Mouse (Mus musculus) urinary bladder, adult 18-20 months (tissue): ENCODE results near the gene Rhox4g.
"Not testable (repeated sequence)": the region's sequence is repeated elsewhere in the genome, so short reads cannot be mapped to it uniquely, and the experiment has no call there.

Experiments
- DNase-seq, 2 experiments: peaks; one replicate each; pipeline ENCODE4 v3.0.0; 2022; ENCODE audit warnings: low spot score in 2 of 2, mixed read lengths in 2 of 2

Gene Rhox4g

DNA sequence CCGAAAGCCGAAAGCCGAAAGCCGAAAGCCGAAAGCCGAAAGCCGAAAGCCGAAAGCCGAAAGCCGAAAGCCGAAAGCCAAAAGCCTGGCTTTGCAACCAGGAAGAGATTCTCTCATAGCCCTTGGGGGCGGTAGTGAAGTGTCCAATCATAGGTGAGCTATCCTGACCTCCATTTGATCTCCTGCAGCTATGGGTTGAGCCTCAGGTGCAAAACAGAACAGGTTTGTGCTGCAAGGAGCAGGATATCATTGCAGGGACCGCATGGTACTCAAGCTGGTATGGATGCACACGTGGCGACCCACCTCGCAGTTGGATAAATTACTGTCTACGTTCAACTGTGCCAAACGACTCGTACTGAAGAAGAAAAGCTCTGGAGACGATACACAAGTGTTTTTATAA, at the start of gene Rhox4g:
Rhox4g (minus strand) TSS at position 101 of the 400 bp plus-strand sequence.
- DNase-seq: not testable (repeated sequence)

DNA sequence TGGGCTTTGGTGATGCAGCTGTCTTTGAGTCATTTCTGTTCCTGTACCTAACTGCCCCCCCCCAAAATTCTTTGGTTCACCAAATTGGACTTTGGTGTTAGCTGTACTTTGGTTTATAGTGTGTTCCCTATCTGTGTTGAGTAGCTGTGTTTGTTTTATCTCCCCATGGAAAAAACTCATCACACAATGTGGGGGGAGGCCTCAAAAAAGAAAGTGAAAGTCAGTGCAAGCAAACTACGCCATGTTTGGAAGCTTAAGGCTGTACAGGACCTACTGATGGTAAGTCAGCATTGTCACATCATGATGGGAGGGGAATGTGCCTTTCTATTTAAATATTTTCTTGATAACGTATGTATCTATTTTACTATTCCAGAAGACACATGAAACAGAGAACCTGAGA, 41.1 kb upstream of the Rhox4g start:
- DNase-seq: no peak

DNA sequence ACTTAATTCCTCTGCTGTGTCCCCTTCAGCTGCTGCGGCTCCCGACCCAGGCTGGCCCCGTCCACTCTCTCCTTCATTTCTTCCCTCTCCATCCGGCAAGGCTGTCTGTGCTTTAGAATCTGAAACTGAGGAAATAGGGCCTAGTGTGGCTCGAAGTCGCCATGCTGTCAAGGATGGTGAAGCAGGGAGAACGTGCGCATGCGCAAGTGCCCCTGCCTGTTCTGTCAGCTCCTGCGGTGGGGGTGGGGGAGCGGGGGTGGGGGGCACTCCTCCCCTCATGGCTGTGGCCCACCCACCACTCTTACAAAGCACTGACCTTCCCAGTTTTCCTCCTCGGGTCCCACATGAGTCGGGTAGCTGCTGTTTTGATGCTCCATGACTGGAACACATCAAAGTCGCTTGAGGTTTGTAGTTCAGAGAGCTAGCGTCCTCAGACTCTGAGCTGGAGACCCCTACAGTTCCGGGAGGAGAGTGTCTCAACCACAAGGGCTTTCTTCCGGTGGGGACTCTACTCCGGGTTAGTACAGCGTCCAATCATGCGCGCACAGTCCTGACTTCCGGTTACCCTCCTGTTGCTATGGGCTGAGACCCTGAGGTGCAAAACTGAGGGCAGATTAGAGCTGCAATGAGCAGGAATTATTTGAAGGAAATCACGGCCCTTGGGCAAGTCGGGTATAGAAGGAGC, 32.0 kb upstream of the Rhox4g start:
- no peak for DNase-seq

DNA sequence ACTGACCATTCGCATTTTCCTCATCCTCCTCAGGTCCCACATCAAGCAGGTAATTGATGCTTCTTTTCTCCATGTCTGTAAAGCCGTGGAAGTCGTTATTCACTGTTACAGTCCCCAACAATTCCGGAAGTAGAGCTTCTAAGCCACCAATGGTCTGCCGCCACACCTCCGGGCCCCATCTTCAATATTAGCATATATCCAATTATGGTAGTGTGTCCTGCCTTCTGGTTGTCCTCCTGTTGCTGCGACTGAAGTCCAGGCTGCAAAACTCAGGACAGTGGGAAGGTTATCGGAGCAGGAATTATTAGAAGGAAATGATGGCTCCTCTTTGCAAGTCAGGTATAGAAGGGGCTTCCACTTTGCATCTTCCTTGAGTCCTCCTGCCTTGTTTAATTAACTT, 22.1 kb upstream of the Rhox4g start, which contains the start of gene Rhox2h:
Rhox2h (minus strand) TSS at position 101 of the 400 bp plus-strand sequence.
- not testable (repeated sequence) for DNase-seq

DNA sequence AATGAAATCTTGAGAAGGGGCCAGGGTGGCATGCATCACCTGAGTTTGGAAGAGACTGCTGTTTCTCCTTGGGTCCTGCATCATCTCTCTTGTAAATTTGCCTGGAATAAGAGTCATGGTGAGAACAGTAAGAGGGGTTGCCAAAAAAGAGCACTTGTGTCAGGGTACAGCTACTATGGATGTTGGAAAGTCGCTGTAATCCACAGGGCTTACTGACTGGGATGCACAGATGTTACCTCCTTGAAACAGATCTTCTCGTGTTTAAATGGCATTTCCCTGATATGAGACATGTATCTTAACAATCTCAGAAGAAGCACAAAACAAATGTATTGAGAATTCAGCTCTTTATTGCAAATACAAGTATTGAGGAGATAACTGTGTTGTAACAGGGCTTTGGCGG, 17.5 kb upstream of the Rhox4g start, which contains the start of gene Rhox3h:
Rhox3h (minus strand) TSS at position 101 of the 400 bp plus-strand sequence.
- DNase-seq: not testable (repeated sequence)

DNA sequence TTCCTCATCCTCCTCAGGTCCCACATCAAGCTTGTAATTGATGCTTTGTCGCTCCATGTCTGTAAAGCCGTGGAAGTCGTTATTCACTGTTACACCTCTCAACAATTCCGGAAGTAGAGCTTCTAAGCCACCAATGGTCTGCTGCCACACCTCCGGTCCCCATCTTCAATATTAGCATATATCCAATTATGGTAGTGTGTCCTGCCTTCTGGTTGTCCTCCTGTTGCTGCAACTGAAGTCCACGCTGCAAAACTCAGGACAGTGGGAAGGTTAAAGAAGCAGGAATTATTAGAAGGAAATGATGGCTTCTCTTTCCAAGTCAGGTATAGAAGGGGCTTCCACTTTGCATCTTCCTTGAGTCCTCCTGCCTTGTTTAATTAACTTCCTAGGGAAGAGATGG, 7.8 kb downstream of the Rhox4g start, which contains the start of gene Rhox2g:
Rhox2g (minus strand) TSS at position 101 of the 400 bp plus-strand sequence.
- not testable (repeated sequence) for DNase-seq

DNA sequence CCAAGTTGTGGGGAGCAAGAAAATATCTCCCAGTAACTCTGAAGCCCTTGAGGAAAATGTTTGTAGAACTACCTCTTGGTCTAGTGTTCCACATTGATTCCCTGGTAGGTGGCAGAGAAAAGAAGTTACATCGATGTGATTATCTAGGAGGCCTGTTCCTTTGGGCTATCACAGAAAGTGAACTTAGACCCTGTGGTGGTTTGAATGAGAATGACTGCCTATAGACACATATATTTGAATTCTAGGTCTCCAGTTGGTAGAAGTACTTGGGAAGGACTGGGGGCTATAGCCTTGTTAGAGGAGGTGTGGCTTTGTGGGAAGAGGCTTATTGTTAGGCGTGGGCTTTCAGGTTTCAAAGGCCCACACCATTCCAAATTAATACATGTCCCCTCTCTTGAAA, 22.6 kb downstream of the Rhox4g start, which contains the start of gene Rhox3g:
Rhox3g (minus strand) TSS at position 101 of the 400 bp plus-strand sequence.
- not testable (repeated sequence) for DNase-seq

DNA sequence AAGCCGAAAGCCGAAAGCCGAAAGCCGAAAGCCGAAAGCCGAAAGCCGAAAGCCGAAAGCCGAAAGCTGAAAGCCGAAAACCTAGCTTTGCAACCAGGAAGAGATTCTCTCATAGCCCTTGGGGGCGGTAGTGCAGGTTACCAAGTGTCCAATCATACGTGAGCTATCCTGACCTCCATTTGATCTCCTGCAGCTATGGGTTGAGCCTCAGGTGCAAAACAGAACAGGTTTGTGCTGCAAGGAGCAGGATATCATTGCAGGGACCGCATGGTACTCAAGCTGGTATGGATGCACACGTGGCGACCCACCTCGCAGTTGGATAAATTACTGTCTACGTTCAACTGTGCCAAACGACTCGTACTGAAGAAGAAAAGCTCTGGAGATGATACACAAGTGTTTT, 43.5 kb downstream of the Rhox4g start, which contains the start of gene Rhox4f:
Rhox4f (minus strand) TSS at position 101 of the 400 bp plus-strand sequence.
- DNase-seq: not testable (repeated sequence)
